Mouse (Mus musculus) limb, embryonic 15.5 days (tissue): ENCODE data around the gene Acer3. TPM values are rescaled to one million over a fixed set of nuclear protein-coding genes. Genes with fewer than 3 reads are reported as not detected.

ENCODE experiments used
- ATAC-seq: fragments of 200-750 bp; cut with Nextera tagmentation; 2 replicates; pipeline ENCODE4 v1.8.0; 2017; ENCODE audit warnings: low read depth, moderate TSS enrichment; ENCODE audit not compliant: insufficient number of reproducible peaks, low FRiP score, low TSS enrichment
- H3K27ac ChIP-seq: fragments of 300-500 bp; sonication (generic); 2 replicates; pipeline ENCODE4 v1.5.1; 2015; ENCODE audit warnings: moderate library complexity, mild to moderate bottlenecking, inconsistent platforms
- H3K27me3 ChIP-seq: fragments of 300-500 bp; sonication (generic); 2 replicates; pipeline ENCODE4 v1.6.1; 2015; ENCODE audit warnings: inconsistent platforms
- H3K36me3 ChIP-seq: fragments of 300-500 bp; sonication (generic); 2 replicates; pipeline ENCODE4 v1.6.1; 2015; ENCODE audit warnings: inconsistent platforms
- H3K4me1 ChIP-seq: fragments of 300-500 bp; sonication (generic); 2 replicates; pipeline ENCODE4 v1.6.1; 2015; ENCODE audit warnings: inconsistent platforms
- H3K4me2 ChIP-seq: fragments of 300-500 bp; sonication (generic); 2 replicates; pipeline ENCODE4 v1.6.1; 2015; ENCODE audit warnings: mild to moderate bottlenecking, inconsistent platforms
- H3K4me3 ChIP-seq: fragments of 300-500 bp; sonication (generic); 2 replicates; pipeline ENCODE4 v1.5.1; 2015; ENCODE audit warnings: mild to moderate bottlenecking, inconsistent platforms
- H3K9ac ChIP-seq: fragments of 300-500 bp; sonication (generic); 2 replicates; pipeline ENCODE4 v1.6.1; 2015; ENCODE audit warnings: inconsistent platforms
- H3K9me3 ChIP-seq: fragments of 300-500 bp; sonication (generic); 2 replicates; pipeline ENCODE4 v1.6.1; 2016; ENCODE audit warnings: inconsistent platforms
- WGBS: fragments of 180-500 bp; shearing (Covaris S2); methylation state at CpG from one replicate; pipeline ENCODE4 v1.1.7; 2015; 5-methylcytosine and 5-hydroxymethylcytosine counted together
- polyA plus RNA-seq: library from polyadenylated mRNA; unstranded; fragments of >200 nt; fragmentation: Nextera tagmentation; extraction: Ambion mirVana; gene quantifications from 2 replicates; pipeline ENCODE4 v1.2.1, GENCODE M21; 2015

Acer3 gene
- polyA plus RNA-seq, 1 experiment from 2014 or later: 47.2 TPM

- 38% methylated on average over 8 of the region's 8 CpGs for WGBS
- Histone ChIP-seq H3K9me3 (no peaks in the 10 kb centered on the region), H3K4me2 (peak overlapping the region; percentile 2; the same call in 1 of the 2 replicates), H3K27ac (peak overlapping the region; percentile 44; the same call in 1 of the 2 replicates), H3K4me3 (no peak overlapping the region), H3K4me1 (peaks cover 56% of the 10 kb centered on the region), H3K9ac (no peak overlapping the region), H3K36me3 (no peaks in the 10 kb centered on the region), H3K27me3 (no peaks in the 10 kb centered on the region)
- no peak for ATAC-seq
Observed at GRCm38 (mm10) chr7:98158481-98158880, 162.5 kb downstream of the Acer3 start.

DNA sequence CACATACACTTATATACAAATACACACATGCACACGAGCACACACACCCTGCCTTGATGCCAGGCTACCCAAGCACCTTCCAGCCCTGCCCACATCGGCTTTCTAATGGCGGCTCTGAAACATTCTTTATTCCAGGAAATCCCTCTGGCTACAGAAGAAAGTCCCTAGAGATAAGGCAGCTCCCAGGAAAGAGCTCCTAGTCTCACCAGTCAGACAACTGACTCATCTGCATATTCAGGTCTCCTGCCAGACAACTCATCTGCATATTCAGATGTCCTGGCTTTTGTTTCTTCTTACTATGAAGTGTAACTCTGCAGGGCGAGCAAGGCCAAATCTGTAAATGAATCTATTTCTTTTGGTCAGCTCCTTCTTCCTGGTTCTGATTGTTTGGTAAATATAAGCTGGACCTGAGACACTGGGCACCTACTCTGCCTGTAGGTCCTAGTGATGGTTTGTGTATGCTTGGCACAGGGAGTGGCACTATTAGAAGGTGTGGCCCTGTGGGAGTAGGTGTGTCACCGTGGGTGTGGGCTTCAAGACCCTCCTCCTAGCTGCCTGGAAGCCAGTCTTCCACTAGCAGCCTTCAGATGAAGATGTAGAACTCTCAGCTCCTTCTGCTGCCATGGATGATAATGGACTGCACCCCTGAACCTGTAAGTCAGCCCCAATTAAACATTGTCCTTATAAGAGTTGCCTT is 163.2 kb downstream of the Acer3 start:
- Histone ChIP-seq H3K27ac (no peak overlapping the region), H3K9me3 (no peaks in the 10 kb centered on the region), H3K4me1 (peaks cover 60% of the 10 kb centered on the region), H3K4me3 (no peak overlapping the region), H3K4me2 (peak overlapping the region; percentile 1; the same call in 1 of the 2 replicates), H3K27me3 (no peaks in the 10 kb centered on the region), H3K9ac (no peak overlapping the region), H3K36me3 (no peaks in the 10 kb centered on the region)
- 58% methylated on average over 5 of the region's 5 CpGs for WGBS
- ATAC-seq: no peak

Other genes with a start within 250 kb of the Acer3 start
- gene Myo7a, start 201.7 kb downstream of the Acer3 start, polyA plus RNA-seq: 8.0 and 8.1 TPM in 2 replicates
- 0.18 and 0.45 TPM in 2 replicates for gene Omp, start 175.7 kb downstream of the Acer3 start, polyA plus RNA-seq
- 10.1 and 11.5 TPM in 2 replicates for gene Capn5, start 142.9 kb downstream of the Acer3 start, polyA plus RNA-seq
- gene B3gnt6, start 121.7 kb downstream of the Acer3 start, polyA plus RNA-seq: 0.16 TPM in 1 of 2 replicates, not detected in the other
- 20.7 and 21.6 TPM in 2 replicates for gene Tsku, start 40.1 kb upstream of the Acer3 start, polyA plus RNA-seq
- gene Gucy2d, start 119.2 kb upstream of the Acer3 start, polyA plus RNA-seq: not detected in 2 replicates
- gene Lrrc32, start 168.1 kb upstream of the Acer3 start, polyA plus RNA-seq: 8.4 and 8.8 TPM in 2 replicates